Mouse (Mus musculus) embryonic fibroblast, embryonic 13.5 days (primary cell): Measurements from ENCODE around the gene Tnk1.

Experiments
- CTCF ChIP-seq: IDR thresholded peaks from 2 replicates; pipeline ENCODE4 v1.5.1; 2011; ENCODE audit warnings: mild to moderate bottlenecking, control low read depth, low read length, moderate library complexity, borderline replicate concordance; ENCODE audit not compliant: insufficient read depth
- POLR2A ChIP-seq: IDR thresholded peaks from 2 replicates; pipeline ENCODE4 v1.6.1; 2011; ENCODE audit warnings: low read depth, mild to moderate bottlenecking, control low read depth, low read length, moderate library complexity

GRCm38 (mm10) chr11:69872451-69872850 lies 13.9 kb upstream of the Tnk1 start:
- no peak for TF ChIP-seq CTCF
- TF ChIP-seq POLR2A, result no peak
